Comparison of ENCODE assay signal across 12 mouse cellular contexts in genomic region chr10:21884534-21884933, GRCm38 (mm10). TPM values are rescaled to one million over a fixed set of nuclear protein-coding genes. Genes with fewer than 3 reads are reported as not detected.
DNase-seq lines count a peak whose midpoint lies in the region; ATAC-seq and TF ChIP-seq lines count a peak whose summit lies in the region.
"Had no signal": no experiment of that assay in that cellular context is flagged by ENCODE, and none has a peak within 500 bp of the region (broad histone marks: within the 10 kb centered on the region; RNA-seq: fewer than 3 reads in every experiment).

No protein-coding gene starts in this region.

- H3K9ac ChIP-seq in forebrain, postnatal 0 days = peak overlapping the region; percentile 80
- 0 out of 2 replicates have a peak overlapping the region, but pooled peaks have one; percentile 4 for H3K9ac ChIP-seq in midbrain, embryonic 15.5 days

- H3K36me3 ChIP-seq in forebrain, postnatal 0 days (ENCODE audit: insufficient read depth) = no peaks in the 10 kb centered on the region
- no peaks in the 10 kb centered on the region for H3K36me3 ChIP-seq in midbrain, embryonic 15.5 days (replicated peaks)

- H3K27ac ChIP-seq in layer of hippocampus, adult 2 months = peak overlapping the region; percentile 89; the same call in 1 of the 2 replicates
- no peak overlapping the region for H3K27ac ChIP-seq in forebrain, postnatal 0 days (ENCODE audit: low read depth, low read length)
- H3K27ac ChIP-seq in midbrain, embryonic 15.5 days = no peak overlapping the region

- WGBS in forebrain, postnatal 0 days = 61% methylated on average over 3 of the region's 3 CpGs
- WGBS in midbrain, embryonic 15.5 days = 48% methylated on average over 3 of the region's 3 CpGs

- no peaks in the 10 kb centered on the region for H3K27me3 ChIP-seq in forebrain, postnatal 0 days (ENCODE audit: insufficient read depth, low read length)
- no peaks in the 10 kb centered on the region for H3K27me3 ChIP-seq in midbrain, embryonic 15.5 days (replicated peaks)

- H3K4me2 ChIP-seq in forebrain, postnatal 0 days (ENCODE audit: low read depth) = peak overlapping the region; percentile 60
- peak overlapping the region; percentile 68 for H3K4me2 ChIP-seq in midbrain, embryonic 15.5 days

- peak; percentile 26 for DNase-seq in adrenal gland, postnatal 10 days
- no peak for DNase-seq in adrenal gland, postnatal 25 days
- no peak for DNase-seq in layer of hippocampus, adult 2 months (ENCODE audit: low spot score in 2 of 2)
- DNase-seq in layer of hippocampus, adult 9-11 months = no peak
- DNase-seq in forebrain, postnatal 0 days = no peak
- no peak for DNase-seq in heart, postnatal 4 days
- no peak for DNase-seq in heart, adult 8-10 months (ENCODE audit: low spot score)
- DNase-seq: adrenal gland, adult 2 months; kidney, postnatal 10 days; lung, adult 2 months; thymus, adult 2 months had no signal

- no peaks in the 10 kb centered on the region for H3K9me3 ChIP-seq in forebrain, postnatal 0 days (ENCODE audit: low read length)
- H3K9me3 ChIP-seq in midbrain, embryonic 15.5 days = no peaks in the 10 kb centered on the region

- ATAC-seq in forebrain, postnatal 0 days = no peak
- ATAC-seq in midbrain, embryonic 15.5 days (replicated peaks) = no peak

- peaks cover 8% of the 10 kb centered on the region for H3K4me1 ChIP-seq in forebrain, postnatal 0 days (ENCODE audit: insufficient read depth)
- peaks cover 30% of the 10 kb centered on the region for H3K4me1 ChIP-seq in midbrain, embryonic 15.5 days

- no peak for TF ChIP-seq CTCF in layer of hippocampus, adult 2 months (conservative IDR thresholded peaks at IDR 0.05)
- no peak for TF ChIP-seq CTCF in forebrain, postnatal 0 days (IDR thresholded peaks at IDR 0.05; ENCODE audit: low read depth)

- H3K4me3 ChIP-seq in layer of hippocampus, adult 2 months = peak overlapping the region; percentile 73
- H3K4me3 ChIP-seq in forebrain, postnatal 0 days (ENCODE audit: low read depth, low read length) = peak overlapping the region; percentile 67
- H3K4me3 ChIP-seq in midbrain, embryonic 15.5 days = peak overlapping the region; percentile 58

RNA-seq across cellular contexts. Expression of gene Sgk1, which starts 2.5 kb away (rescaled TPM):
- total RNA-seq in adrenal gland, postnatal 10 days (2021) = 100 to 1,000 TPM in 1 of 2 experiments, 10 to 100 TPM in 1; 95.0 to 204 TPM
- 108 and 120 TPM in 2 replicates for total RNA-seq in adrenal gland, postnatal 25 days (2021)
- 100 to 1,000 TPM in 1 of 2 experiments, 10 to 100 TPM in 1; 97.7 to 103 TPM for total RNA-seq in layer of hippocampus, adult 2 months (2021)
- 88.0 and 97.5 TPM in 2 replicates for total RNA-seq in forebrain, postnatal 0 days (2014; rRNA removed)
- 62.8 and 68.6 TPM in 2 replicates for polyA plus RNA-seq in forebrain, postnatal 0 days (2015; fragmentation: Nextera tagmentation; extraction: Ambion mirVana)
- polyA plus RNA-seq in midbrain, embryonic 15.5 days (2015; fragmentation: Nextera tagmentation; extraction: Ambion mirVana) = 40.8 and 45.1 TPM in 2 replicates
- 10 to 100 TPM; 70.2 to 73.8 TPM for total RNA-seq in heart, postnatal 4 days (2021)
- total RNA-seq in heart, adult 8-10 months (2022) = 10 to 100 TPM; 29.3 to 60.0 (median 43.0) TPM
